Mouse (Mus musculus) liver, adult 2 months (tissue): ENCODE measurements at regions not wholly inside any gene's neighbourhood (a gene's known extent, or its start where the extent isn't known, plus 50 kb on each side); places are given as distances from the start of the nearest gene placed in this dataset.

Experiments used
- CTCF ChIP-seq: fragments of 200-500 bp; IDR thresholded peaks from 2 replicates; pipeline ENCODE4 v1.5.1; 2011; ENCODE audit warnings: low read depth, low read length, control low read depth
- POLR2A ChIP-seq: fragments of 200-500 bp; IDR thresholded peaks from 2 replicates; pipeline ENCODE4 v1.6.1; 2011; ENCODE audit warnings: low read length, control low read depth; ENCODE audit not compliant: insufficient read depth; ENCODE audit errors: extremely low read depth

- no peak for TF ChIP-seq POLR2A
- TF ChIP-seq CTCF, result no peak
Measured at GRCm38 (mm10) chr8:86234696-86235095, 345.8 kb downstream of the Abcc12 start.
